Mouse (Mus musculus): ENCODE measurements around the gene Gm10203.
A peak's percentile ranks its signal among the peaks of the same experiment; 100 is the strongest.
"Not testable (repeated sequence)": the region's sequence is repeated elsewhere in the genome, so short reads cannot be mapped to it uniquely, and the experiment has no call there.

Gene Gm10203

GRCm38 (mm10) chr6:149135631-149136030 is 5.7 kb downstream of the Gm10203 start:
- no peak for DNase-seq

- no peak for DNase-seq
These were observed 8.0 kb downstream of the Gm10203 start for GRCm38 (mm10) chr6:149137936-149138335.

GRCm38 (mm10) chr6:149139011-149139410 is 9.0 kb downstream of the Gm10203 start:
- DNase-seq = no peak

GRCm38 (mm10) chr6:149139471-149139870 is 9.5 kb downstream of the Gm10203 start, which contains the start of gene Etfbkmt:
TSS of gene Etfbkmt (plus strand) at chr6:149139849.
- DNase-seq = no peak

- DNase-seq = peak; percentile 60
These were observed 11.6 kb downstream of the Gm10203 start for GRCm38 (mm10) chr6:149141393-149142173.

GRCm38 (mm10) chr6:149145143-149145542 is 15.2 kb downstream of the Gm10203 start:
- DNase-seq = no peak

- DNase-seq = no peak
These were observed 18.7 kb downstream of the Gm10203 start for GRCm38 (mm10) chr6:149148436-149149229.

- no peak for DNase-seq
These were observed 22.1 kb downstream of the Gm10203 start for GRCm38 (mm10) chr6:149152119-149152518.

GRCm38 (mm10) chr6:149153473-149154115 is 23.6 kb downstream of the Gm10203 start:
- no peak for DNase-seq

GRCm38 (mm10) chr6:149154116-149155030 is 24.4 kb downstream of the Gm10203 start:
- DNase-seq = no peak

- no peak for DNase-seq
These were observed 25.3 kb downstream of the Gm10203 start for GRCm38 (mm10) chr6:149155031-149155841.

GRCm38 (mm10) chr6:149167038-149167437 is 37.1 kb downstream of the Gm10203 start:
- DNase-seq = not testable (repeated sequence)

- DNase-seq = no peak
These were observed 37.7 kb downstream of the Gm10203 start for GRCm38 (mm10) chr6:149167672-149168071.

- no peak for DNase-seq
These were observed 38.5 kb downstream of the Gm10203 start for GRCm38 (mm10) chr6:149168436-149168835.

GRCm38 (mm10) chr6:149169965-149170364 is 40.0 kb downstream of the Gm10203 start:
- not testable (repeated sequence) for DNase-seq

GRCm38 (mm10) chr6:149173831-149174625 is 44.1 kb downstream of the Gm10203 start:
- peak; percentile 14 for DNase-seq

GRCm38 (mm10) chr6:149174932-149175570 is 45.1 kb downstream of the Gm10203 start:
- peak; percentile 60 for DNase-seq

GRCm38 (mm10) chr6:149179064-149179463 is 49.1 kb downstream of the Gm10203 start:
- no peak for DNase-seq

All from cerebellum, adult 9-10 months (tissue).